Mouse (Mus musculus) olfactory bulb, adult 2 months (tissue): ENCODE results near the gene Tjp1. TPM values are rescaled to one million over a fixed set of nuclear protein-coding genes. Genes with fewer than 3 reads are reported as not detected.

Experiments
- H3K27ac ChIP-seq: fragments of 200-500 bp; 2 replicates; pipeline ENCODE4 v1.5.1; 2012; ENCODE audit warnings: low read depth, low read length; ENCODE audit not compliant: insufficient read depth
- H3K4me1 ChIP-seq: fragments of 200-500 bp; 2 replicates; pipeline ENCODE4 v1.6.1; 2012; ENCODE audit warnings: low read length; ENCODE audit not compliant: control insufficient read depth, insufficient read depth
- H3K4me3 ChIP-seq: fragments of 200-500 bp; 2 replicates; pipeline ENCODE4 v1.5.1; 2012; ENCODE audit warnings: mild to moderate bottlenecking, low read depth, low read length, moderate library complexity; ENCODE audit not compliant: insufficient read depth
- CTCF ChIP-seq: fragments of 200-500 bp; IDR thresholded peaks from 2 replicates; pipeline ENCODE4 v1.5.1; 2012; ENCODE audit warnings: low read depth, mild to moderate bottlenecking, low read length, moderate library complexity; ENCODE audit not compliant: insufficient read depth
- POLR2A ChIP-seq: fragments of 200-500 bp; IDR thresholded peaks from 2 replicates; pipeline ENCODE4 v1.6.1; 2012; ENCODE audit warnings: mild to moderate bottlenecking, low read depth, low read length, moderate library complexity; ENCODE audit not compliant: insufficient read depth
- WGBS: fragments of 180-500 bp; shearing (Covaris S2); methylation state at CpG from one replicate; pipeline ENCODE4 v1.1.7; 2018; 5-methylcytosine and 5-hydroxymethylcytosine counted together
- polyA plus RNA-seq: library from polyadenylated mRNA; stranded (reverse); fragments of >200 nt; gene quantifications from 2 replicates; pipeline ENCODE4 v1.2.4, GENCODE M21; 2012; ENCODE audit warnings: low replicate concordance; ENCODE audit not compliant: missing spikeins, insufficient read depth, insufficient read length

Gene Tjp1
- polyA plus RNA-seq, 1 experiment: not detected

GRCm38 (mm10) chr7:65413946-65414945 lies 113.3 kb downstream of the Tjp1 start:
- TF ChIP-seq CTCF (no peak), POLR2A (no peak)
- peak overlapping the region; percentile 62; the same call in 1 of the 2 replicates for H3K27ac ChIP-seq
- no peak overlapping the region for H3K4me3 ChIP-seq
- WGBS: 55% methylated on average over 13 of the region's 13 CpGs
- peaks cover 23% of the 10 kb centered on the region for H3K4me1 ChIP-seq

GRCm38 (mm10) chr7:65410668-65411067 lies 116.9 kb downstream of the Tjp1 start:
- no peak for TF ChIP-seq CTCF
- TF ChIP-seq POLR2A: no peak
- WGBS: 47% methylated on average over 7 of the region's 7 CpGs
- Histone ChIP-seq H3K4me1 (peaks cover 9% of the 10 kb centered on the region), H3K4me3 (no peak overlapping the region), H3K27ac (no peak overlapping the region)

- TF ChIP-seq POLR2A: no peak
- TF ChIP-seq CTCF: no peak
- Histone ChIP-seq H3K4me3 (no peak overlapping the region), H3K4me1 (peaks cover 2% of the 10 kb centered on the region; the same call in 1 of the 2 replicates), H3K27ac (no peak overlapping the region)
- WGBS: 90% methylated on average over 3 of the region's 3 CpGs
Observed at GRCm38 (mm10) chr7:65406427-65406826, 121.2 kb downstream of the Tjp1 start.

GRCm38 (mm10) chr7:65402516-65402915 lies 125.1 kb downstream of the Tjp1 start:
- WGBS: 91% methylated on average over 5 of the region's 5 CpGs
- no peak for TF ChIP-seq CTCF
- Histone ChIP-seq H3K4me1 (no peaks in the 10 kb centered on the region), H3K27ac (no peak overlapping the region), H3K4me3 (no peak overlapping the region)

- H3K4me1 ChIP-seq: no peaks in the 10 kb centered on the region
- no peak overlapping the region for H3K27ac ChIP-seq
- TF ChIP-seq CTCF (no peak), POLR2A (no peak)
- H3K4me3 ChIP-seq: no peak overlapping the region
Observed at GRCm38 (mm10) chr7:65401622-65402021, 126.0 kb downstream of the Tjp1 start.

GRCm38 (mm10) chr7:65395891-65396290 lies 131.7 kb downstream of the Tjp1 start:
- TF ChIP-seq CTCF: no peak
- no peak for TF ChIP-seq POLR2A
- Histone ChIP-seq H3K27ac (no peak overlapping the region), H3K4me3 (no peak overlapping the region), H3K4me1 (peaks cover 6% of the 10 kb centered on the region)
- WGBS: 83% methylated on average over 4 of the region's 4 CpGs

- H3K27ac ChIP-seq: no peak overlapping the region
- no peak overlapping the region for H3K4me3 ChIP-seq
- no peak for TF ChIP-seq CTCF
- TF ChIP-seq POLR2A: no peak
- peaks cover 6% of the 10 kb centered on the region for H3K4me1 ChIP-seq
- 90% methylated on average over 5 of the region's 5 CpGs for WGBS
Observed at GRCm38 (mm10) chr7:65395166-65395565, 132.4 kb downstream of the Tjp1 start.

- H3K4me1 ChIP-seq: peaks cover 6% of the 10 kb centered on the region
- TF ChIP-seq CTCF (no peak), POLR2A (no peak)
- no peak overlapping the region for H3K27ac ChIP-seq
- no peak overlapping the region for H3K4me3 ChIP-seq
- WGBS: 58% methylated on average over 2 of the region's 2 CpGs
Observed at GRCm38 (mm10) chr7:65394672-65395071, 132.9 kb downstream of the Tjp1 start.

- Histone ChIP-seq H3K4me1 (peaks cover 6% of the 10 kb centered on the region), H3K4me3 (no peak overlapping the region), H3K27ac (no peak overlapping the region; the same call in 1 of the 2 replicates)
- WGBS: 41% methylated on average over 17 of the region's 17 CpGs
- no peak for TF ChIP-seq POLR2A
- TF ChIP-seq CTCF: no peak
Observed at GRCm38 (mm10) chr7:65393704-65394452, 133.7 kb downstream of the Tjp1 start.
